Mouse (Mus musculus) C2C12 (cell line): ENCODE data around the gene Hipk2.

Experiments used
- CTCF ChIP-seq: IDR thresholded peaks from one replicate; pipeline ENCODE4 v1.5.1; 2011; ENCODE audit not compliant: control insufficient read depth, insufficient read depth, insufficient read length
- MYOG ChIP-seq: IDR thresholded peaks from one replicate; pipeline ENCODE4 v1.6.1; 2011; ENCODE audit not compliant: control insufficient read depth, insufficient read length; ENCODE audit errors: extremely low read depth
- USF1 ChIP-seq: IDR thresholded peaks from one replicate; pipeline ENCODE4 v1.6.1; 2011; ENCODE audit warnings: low read depth, mild to moderate bottlenecking, control low read depth, moderate library complexity

GRCm38 (mm10) chr6:38755188-38755587, 120.8 kb downstream of the Hipk2 start:
- TF ChIP-seq CTCF (no peak), MYOG (no peak), USF1 (no peak)
